8 mouse cellular contexts compared by ENCODE assay signal in the genomic region with DNA sequence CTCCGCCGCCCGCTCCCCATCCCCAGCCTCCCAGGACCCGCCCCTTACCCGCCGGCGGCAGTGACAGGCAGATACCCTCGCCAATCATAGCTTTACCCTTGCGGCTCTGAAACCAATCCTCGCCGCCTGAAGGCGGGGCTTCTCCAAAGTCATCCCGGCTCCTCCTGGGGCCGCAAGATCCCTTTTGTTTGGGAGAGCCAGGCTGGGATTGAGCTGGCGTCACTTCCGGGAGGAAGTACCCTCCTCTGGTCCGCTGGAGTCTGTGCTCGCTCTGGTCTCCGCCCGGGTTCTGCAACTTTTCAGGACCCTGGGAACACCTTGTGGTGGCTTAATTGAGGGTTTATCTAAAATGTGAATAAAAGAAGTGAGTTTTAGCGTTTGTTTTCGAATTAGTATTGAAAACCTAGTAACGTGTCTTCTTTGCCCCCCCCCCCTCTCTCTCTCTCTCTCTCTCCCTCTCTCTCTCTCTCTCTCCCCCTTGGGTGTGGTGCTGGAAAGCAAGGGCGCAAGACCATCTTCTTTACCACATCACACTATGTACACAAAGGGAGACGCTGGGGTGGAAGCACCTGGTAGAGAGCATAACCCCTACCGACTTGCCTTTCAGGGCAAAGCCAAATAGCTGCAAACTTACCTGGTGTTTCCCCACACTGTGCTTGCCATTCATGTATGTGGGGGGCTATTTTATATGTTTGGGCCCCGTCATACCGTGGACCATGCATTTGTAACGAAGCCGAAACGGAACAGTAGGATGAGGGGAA. TPM values are rescaled to one million over a fixed set of nuclear protein-coding genes. Genes with fewer than 3 reads are reported as not detected.
DNase-seq lines count a peak whose midpoint lies in the region; ATAC-seq lines count a peak whose summit lies in the region.

A gene (minus strand): TSS at position 210 of the 761 bp plus-strand sequence.

- peak; percentile 96 for ATAC-seq in megakaryocyte progenitor cell, adult 5-6 weeks (replicated peaks; ENCODE audit: poor library complexity)

- DNase-seq in WW6 (ENCODE audit: low read depth, low spot score): peak; percentile 95
- DNase-seq in cerebellum, postnatal 4 days (ENCODE audit: low spot score in 2 of 2): peak; percentile 97 to 99
- DNase-seq in gastrocnemius, postnatal 10 days: peak; percentile 98
- DNase-seq in induced T-regulatory cell, adult 2 months (ENCODE audit: low read depth): peak; percentile 89
- DNase-seq in left cerebral cortex, adult 9 months (ENCODE audit: low spot score in 2 of 2): peak; percentile 97 to 99
- peak; percentile 99 for DNase-seq in right cerebral cortex, postnatal 25 days
- peak; percentile 96 to 98 for DNase-seq in urinary bladder, postnatal 4 days (ENCODE audit: low spot score in 2 of 2)

RNA-seq across cellular contexts. Expression of the gene that starts here (rescaled TPM):
- 10 to 100 TPM; 13.5 to 13.9 TPM for total RNA-seq in gastrocnemius, postnatal 10 days (2021)
- total RNA-seq in megakaryocyte progenitor cell, adult 5-6 weeks (2015): 0.17 and 0.39 TPM in 2 replicates
- total RNA-seq in megakaryocyte progenitor cell, adult 5-6 weeks (2017): 0.07 TPM in 1 of 2 replicates, not detected in the other

Comparison
In these comparisons a context has a peak if more than half of its experiments do, and no peak if none do; other contexts are left out.
1. Peak in every context shown above with its lines: DNase-seq and ATAC-seq.
2. RNA of the gene that starts here (total RNA-seq): 13.5 to 13.9 TPM in gastrocnemius, postnatal 10 days; 0.07 to 0.39 TPM in megakaryocyte progenitor cell, adult 5-6 weeks; every median in the first group is over 10 times any median in the second.
3. Peak in ATAC-seq in megakaryocyte progenitor cell, adult 5-6 weeks; RNA of the gene not detected or under 1 TPM.